Mouse (Mus musculus) bone marrow macrophage, adult 2 months (primary cell): Measurements from ENCODE around the gene Epb41l2.

ENCODE experiments used
- CTCF ChIP-seq: IDR thresholded peaks from 2 replicates; pipeline ENCODE4 v1.5.1; 2012; ENCODE audit warnings: low read depth, mild to moderate bottlenecking, low read length, moderate library complexity
- POLR2A ChIP-seq: IDR thresholded peaks from 2 replicates; pipeline ENCODE4 v1.6.1; 2012; ENCODE audit warnings: mild to moderate bottlenecking, low read depth, low read length, borderline replicate concordance

- TF ChIP-seq CTCF: no peak
- TF ChIP-seq POLR2A: no peak
Observed at GRCm38 (mm10) chr10:25448676-25449075, 89.1 kb downstream of the Epb41l2 start.
